Mouse (Mus musculus) intestine, postnatal 0 days (tissue): ENCODE results near the gene Tff3. TPM values are rescaled to one million over a fixed set of nuclear protein-coding genes. Genes with fewer than 3 reads are reported as not detected.

ENCODE experiments used
- ATAC-seq: fragments of 200-750 bp; cut with Nextera tagmentation; 2 replicates; pipeline ENCODE4 v1.8.0; 2017; ENCODE audit warnings: mild to moderate bottlenecking, moderate TSS enrichment, moderate library complexity
- H3K27ac ChIP-seq: fragments of 300-500 bp; sonication (generic); 2 replicates; pipeline ENCODE4 v1.5.1; 2014; ENCODE audit warnings: mild to moderate bottlenecking, low read depth, low read length, moderate library complexity
- H3K27me3 ChIP-seq: fragments of 300-500 bp; sonication (generic); replicated peaks from 2 replicates; pipeline ENCODE4 v1.6.1; 2014; ENCODE audit warnings: low read length, mixed read lengths; ENCODE audit not compliant: control insufficient read depth, insufficient read depth
- H3K36me3 ChIP-seq: fragments of 300-500 bp; sonication (generic); 2 replicates; pipeline ENCODE4 v1.6.1; 2014; ENCODE audit warnings: mild to moderate bottlenecking, moderate library complexity; ENCODE audit not compliant: control insufficient read depth, insufficient read depth
- H3K4me1 ChIP-seq: fragments of 300-500 bp; sonication (generic); replicated peaks from 2 replicates; pipeline ENCODE4 v1.6.1; 2014; ENCODE audit warnings: antibody characterized with exemption, low read length, mixed read lengths; ENCODE audit not compliant: control insufficient read depth, insufficient read depth
- H3K4me2 ChIP-seq: fragments of 300-500 bp; sonication (generic); replicated peaks from 2 replicates; pipeline ENCODE4 v1.6.1; 2014; ENCODE audit warnings: low read depth, mild to moderate bottlenecking, moderate library complexity
- H3K4me3 ChIP-seq: fragments of 300-500 bp; sonication (generic); 2 replicates; pipeline ENCODE4 v1.5.1; 2014; ENCODE audit warnings: low read depth, low read length
- H3K9ac ChIP-seq: fragments of 300-500 bp; sonication (generic); 2 replicates; pipeline ENCODE4 v1.6.1; 2014; ENCODE audit warnings: mild to moderate bottlenecking, low read depth, low read length
- H3K9me3 ChIP-seq: fragments of 300-500 bp; sonication (generic); 2 replicates; pipeline ENCODE4 v1.6.1; 2016; ENCODE audit warnings: mixed run types; ENCODE audit not compliant: control insufficient read depth
- CTCF ChIP-seq: sonication (generic); IDR thresholded peaks from 2 replicates; pipeline ENCODE4 v1.5.1; 2016; ENCODE audit warnings: low read depth, mild to moderate bottlenecking, control low read depth, antibody characterized with exemption, moderate library complexity
- WGBS: fragments of 180-500 bp; shearing (Covaris S2); extraction: QIAGEN DNeasy Blood & Tissue Kit; methylation state at CpG from one replicate; pipeline ENCODE4 v1.1.7; 2014; 5-methylcytosine and 5-hydroxymethylcytosine counted together
- polyA plus RNA-seq: library from polyadenylated mRNA; unstranded; fragments of >200 nt; fragmentation: Nextera tagmentation; extraction: Ambion mirVana; gene quantifications from 2 replicates; pipeline ENCODE4 v1.2.1, GENCODE M21; 2015

Tff3 gene
- polyA plus RNA-seq, 1 experiment from 2014 or later: 2,206 TPM

GRCm38 (mm10) chr17:31128708-31129318 is 633 bp downstream of the Tff3 start:
- H3K27ac ChIP-seq: no peak overlapping the region
- WGBS: 74% methylated on average over 9 of the region's 9 CpGs

GRCm38 (mm10) chr17:31125548-31126266 is 3.7 kb downstream of the Tff3 start:
- H3K4me3 ChIP-seq: no peak overlapping the region
- no peaks in the 10 kb centered on the region for H3K36me3 ChIP-seq
- no peaks in the 10 kb centered on the region for H3K27me3 ChIP-seq
- TF ChIP-seq CTCF: no peak
- H3K4me1 ChIP-seq: no peaks in the 10 kb centered on the region
- H3K9me3 ChIP-seq: no peaks in the 10 kb centered on the region
- no peak overlapping the region for H3K4me2 ChIP-seq
- WGBS: 51% methylated on average over 9 of the region's 9 CpGs
- H3K9ac ChIP-seq: no peak overlapping the region
- no peak overlapping the region for H3K27ac ChIP-seq
- ATAC-seq: no peak

More at GRCm38 (mm10) chr17:31128708-31129318, 633 bp downstream of the Tff3 start:
- no peaks in the 10 kb centered on the region for H3K9me3 ChIP-seq
- H3K9ac ChIP-seq: no peak overlapping the region
- no peak for ATAC-seq
- H3K4me1 ChIP-seq: no peaks in the 10 kb centered on the region
- H3K27me3 ChIP-seq: no peaks in the 10 kb centered on the region
- H3K4me3 ChIP-seq: no peak overlapping the region
- no peak for TF ChIP-seq CTCF
- H3K4me2 ChIP-seq: 0 out of 2 replicates have a peak overlapping the region, but pooled peaks have one; percentile 3
- no peaks in the 10 kb centered on the region for H3K36me3 ChIP-seq

- TF ChIP-seq CTCF: peak; percentile 93
- no peaks in the 10 kb centered on the region for H3K9me3 ChIP-seq
- H3K36me3 ChIP-seq: no peaks in the 10 kb centered on the region; the same call in 1 of the 2 replicates
- WGBS: 7% methylated on average over 8 of the region's 8 CpGs
- H3K27ac ChIP-seq: no peak overlapping the region
- no peak overlapping the region for H3K9ac ChIP-seq
- no peak overlapping the region for H3K4me2 ChIP-seq
- no peak for ATAC-seq
- no peaks in the 10 kb centered on the region for H3K4me1 ChIP-seq
- H3K27me3 ChIP-seq: no peaks in the 10 kb centered on the region
- no peak overlapping the region for H3K4me3 ChIP-seq
Observed at GRCm38 (mm10) chr17:31121975-31122374, 7.5 kb downstream of the Tff3 start.

- no peaks in the 10 kb centered on the region; the same call in 1 of the 2 replicates for H3K36me3 ChIP-seq
- 11% methylated on average over 7 of the region's 7 CpGs for WGBS
- no peak overlapping the region for H3K27ac ChIP-seq
- no peak overlapping the region for H3K4me2 ChIP-seq
- no peaks in the 10 kb centered on the region for H3K27me3 ChIP-seq
- no peak overlapping the region for H3K9ac ChIP-seq
- no peaks in the 10 kb centered on the region for H3K4me1 ChIP-seq
- TF ChIP-seq CTCF: peak; percentile 96
- ATAC-seq: no peak
- H3K9me3 ChIP-seq: no peaks in the 10 kb centered on the region
- no peak overlapping the region for H3K4me3 ChIP-seq
Observed at GRCm38 (mm10) chr17:31119429-31119828, 10.0 kb downstream of the Tff3 start.

- WGBS: 84% methylated on average over 5 of the region's 5 CpGs
- Histone ChIP-seq H3K36me3 (no peaks in the 10 kb centered on the region; the same call in 1 of the 2 replicates), H3K4me1 (no peaks in the 10 kb centered on the region), H3K27me3 (no peaks in the 10 kb centered on the region), H3K9me3 (no peaks in the 10 kb centered on the region), H3K27ac (no peak overlapping the region), H3K4me2 (no peak overlapping the region), H3K9ac (no peak overlapping the region), H3K4me3 (no peak overlapping the region)
- ATAC-seq: no peak
- no peak for TF ChIP-seq CTCF
Observed at GRCm38 (mm10) chr17:31117946-31118345, 11.5 kb downstream of the Tff3 start.

GRCm38 (mm10) chr17:31116063-31116462 is 13.4 kb downstream of the Tff3 start:
- H3K4me2 ChIP-seq: no peak overlapping the region
- no peaks in the 10 kb centered on the region for H3K9me3 ChIP-seq
- no peak for TF ChIP-seq CTCF
- no peak overlapping the region for H3K27ac ChIP-seq
- no peak overlapping the region for H3K4me3 ChIP-seq
- H3K27me3 ChIP-seq: no peaks in the 10 kb centered on the region
- WGBS: 48% methylated on average over 6 of the region's 6 CpGs
- no peaks in the 10 kb centered on the region; the same call in 1 of the 2 replicates for H3K36me3 ChIP-seq
- no peaks in the 10 kb centered on the region for H3K4me1 ChIP-seq
- no peak; the same call in 1 of the 2 replicates for ATAC-seq
- H3K9ac ChIP-seq: no peak overlapping the region
